Comparison of ENCODE assay signal across 16 mouse cellular contexts in the genomic region with DNA sequence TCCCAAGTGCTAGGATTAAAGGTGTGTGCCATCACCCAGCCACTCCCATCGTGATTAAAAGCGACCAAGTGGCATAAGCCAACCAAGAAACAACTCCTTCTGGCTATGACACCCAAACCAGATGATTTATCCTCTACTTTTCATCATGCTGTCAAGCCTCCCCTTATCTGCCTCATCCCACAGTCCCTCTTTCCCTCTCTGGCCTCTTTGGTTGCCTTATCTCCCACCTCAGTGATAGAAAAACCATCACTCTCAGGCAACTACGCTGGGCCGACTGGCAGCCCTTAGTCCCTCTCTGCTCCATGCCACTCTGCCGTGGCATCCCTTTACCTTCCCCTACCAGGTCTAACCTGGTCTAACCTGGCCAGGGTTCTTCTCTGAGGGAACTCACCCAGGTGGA. TPM values are rescaled to one million over a fixed set of nuclear protein-coding genes. Genes with fewer than 3 reads are reported as not detected.
"Had no signal": no experiment of that assay in that cellular context is flagged by ENCODE, and none has a peak within 500 bp of the region (broad histone marks: within the 10 kb centered on the region; RNA-seq: fewer than 3 reads in every experiment).

No protein-coding gene starts in this region.

- H3K9ac ChIP-seq: limb, embryonic 15.5 days; lung, embryonic 14.5 days; midbrain, embryonic 12.5 days had no signal

- H3K9me3 ChIP-seq: limb, embryonic 15.5 days; megakaryocyte, embryonic 14.5 days; midbrain, embryonic 12.5 days had no signal

- H3K4me2 ChIP-seq: limb, embryonic 15.5 days; lung, embryonic 14.5 days; midbrain, embryonic 12.5 days had no signal

- H3K4me3 ChIP-seq: limb, embryonic 15.5 days; megakaryocyte, embryonic 14.5 days; midbrain, embryonic 12.5 days had no signal

- H3K4me1 ChIP-seq: limb, embryonic 15.5 days; midbrain, embryonic 12.5 days had no signal

- ATAC-seq: intestine, postnatal 0 days; midbrain, embryonic 16.5 days had no signal

- DNase-seq: kidney, adult 8-10 months; kidney, postnatal 25 days; layer of hippocampus, postnatal 36 days; lung, embryonic 14.5 days; lung, postnatal 10 days; lung, postnatal 4 days; right cerebral cortex, adult 18-20 months; right cerebral cortex, postnatal 25 days; thymus, postnatal 4 days had no signal

- H3K27me3 ChIP-seq: limb, embryonic 15.5 days; midbrain, embryonic 12.5 days had no signal

- H3K36me3 ChIP-seq: limb, embryonic 15.5 days; midbrain, embryonic 12.5 days had no signal

- H3K27ac ChIP-seq: limb, embryonic 15.5 days; midbrain, embryonic 12.5 days had no signal

RNA-seq across cellular contexts. Expression of a gene that starts 23.4 kb away (rescaled TPM):
- total RNA-seq: left cerebral cortex, postnatal 25 days had no signal
- polyA plus RNA-seq: midbrain, embryonic 16.5 days; small intestine, adult 2 months had no signal

RNA-seq across cellular contexts. Expression of a gene that starts 58.0 kb away (rescaled TPM):
- total RNA-seq: layer of hippocampus, postnatal 36 days had no signal
